Mouse (Mus musculus): ENCODE results near the gene Farsb.

- no peak for TF ChIP-seq ELF1 (IDR thresholded peaks at IDR 0.05; ENCODE audit: low read depth, low read length)
- TF ChIP-seq MYB (IDR thresholded peaks at IDR 0.05; ENCODE audit: low read depth, low read length) = no peak
- TF ChIP-seq GATA1 (IDR thresholded peaks at IDR 0.05; ENCODE audit: low read depth, low read length) = no peak
- no peak for TF ChIP-seq CTCF (IDR thresholded peaks at IDR 0.05 in 2 of 3, conservative IDR thresholded peaks at IDR 0.05 in 1 of 3; ENCODE audit: control insufficient read depth in 1 of 3, insufficient read depth in 1 of 3, low read depth in 2 of 3, low read length in 3 of 3, poor library complexity in 1 of 3, severe bottlenecking in 1 of 3)
- no peak for TF ChIP-seq E2F4 (IDR thresholded peaks at IDR 0.05; ENCODE audit: borderline replicate concordance, low read depth, low read length)
- no peak for TF ChIP-seq POLR2A (IDR thresholded peaks at IDR 0.05; ENCODE audit: control insufficient read depth in 1 of 2, insufficient read depth in 1 of 2, low read depth in 1 of 2, low read length in 2 of 2, poor library complexity in 1 of 2)
- TF ChIP-seq MAFK (IDR thresholded peaks at IDR 0.05; ENCODE audit: borderline replicate concordance, low read depth, low read length) = no peak
- TF ChIP-seq BHLHE40 (IDR thresholded peaks at IDR 0.05; ENCODE audit: borderline replicate concordance, low read depth, low read length) = no peak
- no peak for TF ChIP-seq KAT2A (conservative IDR thresholded peaks at IDR 0.05; ENCODE audit: low read depth, low read length)
- no peak for TF ChIP-seq UBTF (IDR thresholded peaks at IDR 0.05; ENCODE audit: borderline replicate concordance, insufficient read depth, low read depth, low read length)
- TF ChIP-seq SIN3A (IDR thresholded peaks at IDR 0.05; ENCODE audit: low read length) = no peak
These were observed 13.8 kb upstream of the Farsb start for GRCm38 (mm10) chr1:78502527-78502926.
